Mouse (Mus musculus) hindbrain, embryonic 13.5 days (tissue): ENCODE results near the gene Ankrd39. TPM values are rescaled to one million over a fixed set of nuclear protein-coding genes. Genes with fewer than 3 reads are reported as not detected.
"Not testable (repeated sequence)": the region's sequence is repeated elsewhere in the genome, so short reads cannot be mapped to it uniquely, and the experiment has no call there.

Experiments
- ATAC-seq: fragments of 200-750 bp; cut with Nextera tagmentation; 2 replicates; pipeline ENCODE4 v1.8.0; 2017; ENCODE audit warnings: moderate TSS enrichment; ENCODE audit not compliant: low FRiP score
- H3K27ac ChIP-seq: fragments of 300-500 bp; sonication (generic); 2 replicates; pipeline ENCODE4 v1.5.1; 2015; ENCODE audit warnings: inconsistent platforms, mild to moderate bottlenecking, moderate library complexity
- H3K27me3 ChIP-seq: fragments of 300-500 bp; sonication (generic); 2 replicates; pipeline ENCODE4 v1.6.1; 2015; ENCODE audit warnings: mild to moderate bottlenecking, inconsistent platforms
- H3K36me3 ChIP-seq: fragments of 300-500 bp; sonication (generic); 2 replicates; pipeline ENCODE4 v1.6.1; 2015; ENCODE audit warnings: mild to moderate bottlenecking, inconsistent platforms
- H3K4me1 ChIP-seq: fragments of 300-500 bp; sonication (generic); replicated peaks from 2 replicates; pipeline ENCODE4 v1.6.1; 2015; ENCODE audit warnings: inconsistent platforms
- H3K4me2 ChIP-seq: fragments of 300-500 bp; sonication (generic); 2 replicates; pipeline ENCODE4 v1.6.1; 2015; ENCODE audit warnings: inconsistent platforms, mild to moderate bottlenecking, moderate library complexity
- H3K4me3 ChIP-seq: fragments of 300-500 bp; sonication (generic); 2 replicates; pipeline ENCODE4 v1.5.1; 2015; ENCODE audit warnings: mild to moderate bottlenecking, inconsistent platforms
- H3K9ac ChIP-seq: fragments of 300-500 bp; sonication (generic); 2 replicates; pipeline ENCODE4 v1.6.1; 2015; ENCODE audit warnings: mild to moderate bottlenecking, inconsistent platforms
- H3K9me3 ChIP-seq: fragments of 300-500 bp; sonication (generic); 2 replicates; pipeline ENCODE4 v1.6.1; 2016; ENCODE audit warnings: inconsistent platforms
- WGBS: fragments of 180-500 bp; shearing (Covaris S2); methylation state at CpG from one replicate; pipeline ENCODE4 v1.1.7; 2015; 5-methylcytosine and 5-hydroxymethylcytosine counted together
- polyA plus RNA-seq: library from polyadenylated mRNA; unstranded; fragments of >200 nt; fragmentation: Nextera tagmentation; extraction: Ambion mirVana; gene quantifications from 2 replicates; pipeline ENCODE4 v1.2.1, GENCODE M21; 2015

The Ankrd39 gene
- polyA plus RNA-seq, 1 experiment from 2014 or later, result 22.4 TPM

- no peaks in the 10 kb centered on the region for H3K9me3 ChIP-seq
- peak overlapping the region; percentile 77 for H3K27ac ChIP-seq
- peaks cover 57% of the 10 kb centered on the region for H3K4me1 ChIP-seq
- 0 out of 2 replicates have a peak overlapping the region, but pooled peaks have one; percentile 1 for H3K4me2 ChIP-seq
- 35% methylated on average over 9 of the region's 9 CpGs for WGBS
- no peaks in the 10 kb centered on the region for H3K27me3 ChIP-seq
- peak overlapping the region; percentile 59 for H3K9ac ChIP-seq
- H3K4me3 ChIP-seq, result no peak overlapping the region
- no peak for ATAC-seq
- H3K36me3 ChIP-seq, result peaks cover 52% of the 10 kb centered on the region
Measured at GRCm38 (mm10) chr1:36547981-36548598, 845 bp upstream of the Ankrd39 start.

GRCm38 (mm10) chr1:36545845-36546600, 1.2 kb downstream of the Ankrd39 start:
- peak overlapping the region; percentile 57 for H3K4me3 ChIP-seq
- no peak for ATAC-seq
- peak overlapping the region; percentile 79 for H3K9ac ChIP-seq
- peaks cover 42% of the 10 kb centered on the region for H3K36me3 ChIP-seq
- peaks cover 48% of the 10 kb centered on the region for H3K4me1 ChIP-seq
- no peaks in the 10 kb centered on the region for H3K27me3 ChIP-seq
- no peak overlapping the region for H3K27ac ChIP-seq
- H3K9me3 ChIP-seq, result no peaks in the 10 kb centered on the region
- peak overlapping the region; percentile 63 for H3K4me2 ChIP-seq
- 73% methylated on average over 19 of the region's 19 CpGs for WGBS

DNA sequence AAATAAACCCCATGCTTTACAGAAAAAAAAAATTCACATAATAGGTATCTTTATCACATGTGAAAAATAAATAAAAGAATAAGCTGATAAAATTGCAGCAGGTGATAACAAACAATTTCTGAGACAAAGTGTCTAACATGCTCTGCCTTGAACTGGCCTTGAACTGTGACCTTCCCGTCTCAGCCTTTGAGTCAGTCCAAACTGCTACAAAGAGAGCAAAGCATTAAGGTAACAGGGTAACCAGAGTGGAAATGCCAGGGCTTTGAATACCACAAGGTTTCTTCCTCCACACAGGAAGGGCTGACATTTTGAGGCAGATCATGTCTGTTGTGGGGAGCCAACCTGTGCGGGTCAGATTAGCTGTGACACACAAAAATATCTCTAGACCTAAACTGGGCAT, 1.9 kb downstream of the Ankrd39 start:
- Histone ChIP-seq H3K36me3 (peaks cover 41% of the 10 kb centered on the region), H3K4me1 (peaks cover 48% of the 10 kb centered on the region), H3K27ac (no peak overlapping the region), H3K4me2 (no peak overlapping the region), H3K4me3 (no peak overlapping the region), H3K9ac (0 out of 2 replicates have a peak overlapping the region, but pooled peaks have one; percentile 19), H3K27me3 (no peaks in the 10 kb centered on the region), H3K9me3 (no peaks in the 10 kb centered on the region)
- 84% methylated on average over 2 of the region's 2 CpGs for WGBS
- no peak for ATAC-seq

DNA sequence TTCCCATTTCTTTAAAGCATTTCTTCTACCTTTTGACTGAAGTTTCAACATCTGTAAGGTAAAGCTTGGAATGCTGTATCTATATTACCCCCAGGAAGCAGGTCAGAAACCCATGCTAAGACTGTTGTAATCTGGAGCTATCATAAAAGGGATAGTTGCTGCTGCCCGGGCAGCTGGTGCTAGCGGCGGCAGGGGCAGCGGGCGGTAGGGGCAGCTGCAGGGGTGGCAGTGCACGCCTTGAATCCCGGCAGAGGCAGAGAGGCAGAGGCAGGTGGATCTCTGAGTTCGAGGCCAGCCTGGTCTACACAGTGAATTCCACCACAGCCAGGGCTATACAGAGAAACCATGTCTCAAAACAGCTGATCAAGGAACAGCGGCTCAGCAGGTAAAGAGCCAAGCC, 4.3 kb downstream of the Ankrd39 start:
- Histone ChIP-seq H3K9me3 (no peaks in the 10 kb centered on the region), H3K27me3 (no peaks in the 10 kb centered on the region), H3K36me3 (peaks cover 36% of the 10 kb centered on the region), H3K9ac (no peak overlapping the region), H3K4me2 (no peak overlapping the region), H3K4me1 (peaks cover 25% of the 10 kb centered on the region), H3K27ac (no peak overlapping the region), H3K4me3 (no peak overlapping the region)
- ATAC-seq, result no peak
- whole genome bisulfite sequencing, result 94% methylated on average over 9 of the region's 9 CpGs

- Histone ChIP-seq H3K9me3 (no peaks in the 10 kb centered on the region), H3K36me3 (peaks cover 35% of the 10 kb centered on the region), H3K9ac (no peak overlapping the region), H3K27me3 (no peaks in the 10 kb centered on the region), H3K4me1 (peaks cover 23% of the 10 kb centered on the region), H3K4me2 (no peak overlapping the region), H3K4me3 (no peak overlapping the region), H3K27ac (no peak overlapping the region)
- no peak for ATAC-seq
- WGBS, result 95% methylated on average over 16 of the region's 16 CpGs
Measured at GRCm38 (mm10) chr1:36541844-36542243, 5.4 kb downstream of the Ankrd39 start.

DNA sequence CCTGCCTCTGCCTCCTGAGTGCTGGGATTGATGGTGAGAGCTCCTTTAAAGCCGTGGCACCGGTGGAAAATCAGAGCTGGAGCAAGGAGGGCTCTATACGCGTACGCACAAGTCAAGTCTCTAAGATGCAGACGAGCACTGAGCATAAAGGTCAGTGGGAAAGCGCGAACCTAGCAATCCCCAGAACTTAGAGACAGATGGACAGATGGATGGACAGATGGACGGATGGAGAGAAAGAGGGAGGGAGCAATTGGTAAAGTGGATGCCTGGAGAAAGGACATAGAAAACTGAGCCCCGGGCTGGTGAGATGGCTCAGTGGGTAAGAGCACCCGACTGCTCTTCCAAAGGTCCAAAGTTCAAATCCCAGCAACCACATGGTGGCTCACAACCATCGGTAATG, 6.4 kb downstream of the Ankrd39 start:
- Histone ChIP-seq H3K36me3 (peaks cover 41% of the 10 kb centered on the region), H3K9ac (no peak overlapping the region), H3K4me1 (peaks cover 13% of the 10 kb centered on the region), H3K27ac (no peak overlapping the region), H3K4me3 (no peak overlapping the region), H3K4me2 (no peak overlapping the region), H3K9me3 (no peaks in the 10 kb centered on the region), H3K27me3 (no peaks in the 10 kb centered on the region)
- no peak for ATAC-seq
- 94% methylated on average over 12 of the region's 12 CpGs for WGBS

- H3K4me3 ChIP-seq, result no peak overlapping the region
- no peak overlapping the region for H3K9ac ChIP-seq
- H3K4me2 ChIP-seq, result no peak overlapping the region
- no peak for ATAC-seq
- H3K27ac ChIP-seq, result no peak overlapping the region
- H3K4me1 ChIP-seq, result 0 out of 2 replicates have a peak, but pooled peaks cover 8% of the 10 kb centered on the region
- WGBS, result 95% methylated on average over 11 of the region's 11 CpGs
- peaks cover 42% of the 10 kb centered on the region for H3K36me3 ChIP-seq
- no peaks in the 10 kb centered on the region for H3K27me3 ChIP-seq
- H3K9me3 ChIP-seq, result no peaks in the 10 kb centered on the region
Measured at GRCm38 (mm10) chr1:36540132-36540531, 7.1 kb downstream of the Ankrd39 start.

- no peak within 1 kb of the TSS for H3K4me3 ChIP-seq
- H3K9me3 ChIP-seq, result no peaks in the 10 kb centered on the region
- H3K27me3 ChIP-seq, result no peaks in the 10 kb centered on the region
- peaks cover 42% of the 10 kb centered on the region for H3K36me3 ChIP-seq
- ATAC-seq, result no peak
- no peak within 1 kb of the TSS for H3K27ac ChIP-seq
- WGBS, result 54% methylated on average over 9 of the region's 9 CpGs
- no peak within 1 kb of the TSS for H3K9ac ChIP-seq
- no peak within 1 kb of the TSS for H3K4me2 ChIP-seq
- 0 out of 2 replicates have a peak, but pooled peaks cover 8% of the 10 kb centered on the region for H3K4me1 ChIP-seq
Measured at GRCm38 (mm10) chr1:36539186-36539585, 8.1 kb downstream of the Ankrd39 start, which contains the start of gene Gm42417. Gm42417 (minus strand) TSS chr1:36539429.

GRCm38 (mm10) chr1:36538727-36539126, 8.5 kb downstream of the Ankrd39 start:
- ATAC-seq, result no peak
- Histone ChIP-seq H3K27ac (no peak overlapping the region), H3K36me3 (peaks cover 42% of the 10 kb centered on the region), H3K9me3 (no peaks in the 10 kb centered on the region), H3K27me3 (no peaks in the 10 kb centered on the region), H3K9ac (no peak overlapping the region), H3K4me1 (0 out of 2 replicates have a peak, but pooled peaks cover 4% of the 10 kb centered on the region), H3K4me3 (no peak overlapping the region), H3K4me2 (no peak overlapping the region)
- 88% methylated on average over 4 of the region's 4 CpGs for WGBS

DNA sequence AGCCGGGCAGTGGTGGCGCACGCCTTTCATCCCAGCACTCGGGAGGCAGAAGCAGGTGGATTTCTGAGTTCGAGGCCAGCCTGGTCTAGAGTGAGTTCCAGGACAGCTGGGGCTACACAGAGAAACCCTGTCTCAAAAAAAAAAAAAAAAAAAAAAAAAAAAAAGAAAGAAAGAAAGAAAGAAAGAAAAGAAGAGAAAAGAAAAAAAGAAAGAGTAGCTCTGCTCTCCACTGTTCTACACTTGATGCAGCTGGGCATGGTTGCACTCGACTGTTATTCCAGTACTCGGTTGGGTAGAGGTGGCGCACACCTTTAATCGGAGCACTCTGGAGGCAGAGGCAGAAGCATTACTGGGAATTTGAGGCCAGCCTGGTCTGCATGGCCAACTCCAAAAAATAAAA, 10.5 kb downstream of the Ankrd39 start, which contains the start of gene Ankrd23:
Ankrd23 (minus strand) TSS at position 101 of the 400 bp plus-strand sequence.
- H3K4me1 ChIP-seq, H3K27ac ChIP-seq, ATAC-seq, H3K4me3 ChIP-seq, H3K4me2 ChIP-seq, H3K9ac ChIP-seq, H3K9me3 ChIP-seq, H3K27me3 ChIP-seq: not testable (repeated sequence)
- H3K36me3 ChIP-seq, result peaks cover 42% of the 10 kb centered on the region
- WGBS, result 97% methylated on average over 9 of the region's 9 CpGs

DNA sequence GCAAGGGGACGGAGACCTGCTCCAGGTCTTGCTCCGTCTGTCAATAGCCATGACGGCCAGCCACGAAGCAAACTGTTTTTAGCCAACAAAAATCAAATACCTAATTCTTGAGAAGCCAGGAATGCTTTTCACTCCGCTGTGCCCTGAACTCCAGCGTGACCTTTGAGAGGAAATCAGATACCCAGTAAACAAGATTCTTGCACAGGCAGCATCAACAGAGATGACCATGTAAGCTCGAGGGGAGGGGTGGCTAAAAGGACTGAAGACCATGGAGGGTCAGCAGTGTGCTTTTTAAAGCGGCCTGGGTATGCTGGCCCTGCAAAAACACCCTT, 10.9 kb downstream of the Ankrd39 start:
- Histone ChIP-seq H3K36me3 (peaks cover 42% of the 10 kb centered on the region), H3K4me2 (no peak overlapping the region), H3K9me3 (no peaks in the 10 kb centered on the region), H3K27ac (no peak overlapping the region), H3K27me3 (no peaks in the 10 kb centered on the region), H3K4me1 (0 out of 2 replicates have a peak, but pooled peaks cover 4% of the 10 kb centered on the region), H3K9ac (no peak overlapping the region), H3K4me3 (no peak overlapping the region)
- WGBS, result 81% methylated on average over 8 of the region's 8 CpGs
- no peak for ATAC-seq

- Histone ChIP-seq H3K9ac (no peak overlapping the region), H3K27ac (no peak overlapping the region), H3K9me3 (no peaks in the 10 kb centered on the region), H3K4me3 (no peak overlapping the region), H3K4me2 (no peak overlapping the region), H3K36me3 (peaks cover 43% of the 10 kb centered on the region), H3K4me1 (0 out of 2 replicates have a peak, but pooled peaks cover 5% of the 10 kb centered on the region), H3K27me3 (no peaks in the 10 kb centered on the region)
- no peak for ATAC-seq
- 91% methylated on average over 11 of the region's 11 CpGs for WGBS
Measured at GRCm38 (mm10) chr1:36535477-36536396, 11.5 kb downstream of the Ankrd39 start.
